Mouse (Mus musculus) heart, adult 2 months (tissue): ENCODE results near the gene Gng10. TPM values are rescaled to one million over a fixed set of nuclear protein-coding genes. Genes with fewer than 3 reads are reported as not detected.

Experiments used
- DNase-seq, 2 experiments: peaks; one replicate each; pipeline ENCODE4 v3.0.0; 2021
- H3K27ac ChIP-seq: fragments of 200-600 bp; 2 replicates; pipeline ENCODE4 v1.8.1; 2022
- H3K27me3 ChIP-seq: fragments of 200-500 bp; 2 replicates; pipeline ENCODE4 v1.6.1; 2012; ENCODE audit warnings: mild to moderate bottlenecking, low read length, inconsistent platforms, mixed read lengths; ENCODE audit not compliant: control insufficient read depth, insufficient read depth
- H3K36me3 ChIP-seq: fragments of 200-500 bp; 2 replicates; pipeline ENCODE4 v1.6.1; 2012; ENCODE audit warnings: low read length, inconsistent platforms; ENCODE audit not compliant: control insufficient read depth, insufficient read depth
- H3K4me1 ChIP-seq: fragments of 200-500 bp; 2 replicates; pipeline ENCODE4 v1.6.1; 2011; ENCODE audit warnings: low read length; ENCODE audit not compliant: control insufficient read depth, insufficient read depth
- H3K4me3 ChIP-seq: fragments of 200-600 bp; 2 replicates; pipeline ENCODE4 v1.8.1; 2022
- H3K79me2 ChIP-seq: fragments of 200-500 bp; replicated peaks from 2 replicates; pipeline ENCODE4 v1.6.1; 2012; ENCODE audit warnings: mild to moderate bottlenecking, inconsistent platforms, low read length, moderate library complexity, mixed read lengths; ENCODE audit not compliant: control insufficient read depth, insufficient read depth
- H3K9ac ChIP-seq: fragments of 200-500 bp; 2 replicates; pipeline ENCODE4 v1.6.1; 2012; ENCODE audit warnings: low read depth, mild to moderate bottlenecking, control low read depth, inconsistent platforms, low read length, mixed read lengths
- CTCF ChIP-seq: fragments of 200-600 bp; IDR thresholded peaks from 2 replicates; pipeline ENCODE4 v1.8.1; 2022; ENCODE audit warnings: antibody characterized with exemption, mild to moderate bottlenecking, moderate library complexity
- EP300 ChIP-seq: fragments of 200-500 bp; IDR thresholded peaks from 2 replicates; pipeline ENCODE4 v1.6.1; 2011; ENCODE audit warnings: low read depth, low read length, control low read depth; ENCODE audit not compliant: insufficient read depth
- POLR2A ChIP-seq: fragments of 200-500 bp; IDR thresholded peaks from 2 replicates; pipeline ENCODE4 v1.6.1; 2011; ENCODE audit warnings: mild to moderate bottlenecking, low read depth, low read length, control low read depth; ENCODE audit not compliant: insufficient read depth
- WGBS: fragments of 180-500 bp; shearing (Covaris S2); methylation state at CpG from one replicate; pipeline ENCODE4 v1.1.7; 2018; 5-methylcytosine and 5-hydroxymethylcytosine counted together
- intact Hi-C: fragments of 180-260 bp; cut with DNase I; formaldehyde crosslinking; loops from one replicate; pipeline ENCODE4 v1.15.1; 2025
- polyA plus RNA-seq: library from polyadenylated mRNA; depleted of rRNA; stranded (reverse); fragments of >200 nt; gene quantifications from 2 replicates; pipeline ENCODE4 v1.2.3, GENCODE M21; 2012
- total RNA-seq, 2 experiments: library from RNA; stranded (reverse); gene quantifications; 2 replicates each; pipeline ENCODE4 v1.2.3; 2021

Gng10 gene
- total and polyA plus RNA-seq, 3 experiments, result 10.4 to 13.6 (median 13.6) TPM

DNA sequence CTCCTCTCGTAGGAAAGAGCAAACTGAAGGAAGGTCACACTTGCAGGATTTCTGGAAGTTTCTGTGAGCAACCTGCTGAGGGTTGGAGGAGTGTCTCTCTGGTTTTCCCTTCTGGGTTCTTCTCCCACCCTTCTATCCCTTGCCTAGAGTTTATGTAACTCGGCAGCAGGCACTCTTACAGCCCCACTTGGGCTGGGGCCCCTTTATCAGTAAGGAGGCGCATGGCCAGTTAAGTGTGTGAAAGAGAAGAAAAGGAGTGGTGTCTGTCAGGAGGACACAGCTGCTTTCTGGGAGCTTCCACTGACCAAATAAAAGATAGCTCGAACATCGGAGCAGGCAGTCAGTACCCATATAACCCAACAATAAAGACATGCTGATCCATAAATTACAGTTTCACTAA is 42.7 kb upstream of the Gng10 start:
- Histone ChIP-seq H3K9ac (no peak overlapping the region), H3K4me3 (no peak overlapping the region), H3K4me1 (no peaks in the 10 kb centered on the region), H3K27ac (no peak overlapping the region), H3K27me3 (no peaks in the 10 kb centered on the region), H3K79me2 (no peaks in the 10 kb centered on the region), H3K36me3 (no peaks in the 10 kb centered on the region)
- TF ChIP-seq POLR2A, result no peak
- no peak for TF ChIP-seq EP300
- TF ChIP-seq CTCF, result no peak
- WGBS, result 56% methylated on average over 5 of the region's 5 CpGs
- DNase-seq, result no peak
- intact Hi-C loops, result no loop called here

DNA sequence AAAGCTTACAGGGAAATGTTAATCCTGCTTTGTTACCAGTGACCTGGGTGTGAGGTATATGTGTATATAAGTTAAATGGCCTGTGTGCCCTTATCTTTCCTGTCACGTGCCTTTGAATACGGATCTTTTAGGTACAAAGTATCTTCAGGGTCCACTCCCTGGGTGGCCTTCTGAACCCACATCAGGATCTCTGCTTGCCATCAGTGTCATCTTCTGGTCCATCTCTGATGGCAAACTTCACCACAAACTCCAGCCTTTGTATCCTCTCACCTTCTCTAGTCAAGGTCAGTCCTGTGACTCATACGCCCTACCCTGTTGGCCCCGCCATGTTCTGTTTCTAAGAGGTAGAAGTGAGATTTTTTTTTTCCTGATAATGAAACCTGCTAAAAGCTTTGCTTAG is 40.1 kb upstream of the Gng10 start, which contains the start of gene Dnajc25:
TSS of gene Dnajc25 (plus strand) at position 301 of the 400 bp plus-strand sequence.
- WGBS, result 79% methylated on average over 4 of the region's 4 CpGs
- intact Hi-C loops, result no loop called here
- Histone ChIP-seq H3K9ac (no peak within 1 kb of the TSS), H3K79me2 (no peaks in the 10 kb centered on the region), H3K27ac (no peak within 1 kb of the TSS), H3K36me3 (no peaks in the 10 kb centered on the region), H3K4me1 (no peaks in the 10 kb centered on the region), H3K4me3 (no peak within 1 kb of the TSS), H3K27me3 (no peaks in the 10 kb centered on the region)
- DNase-seq, result no peak
- TF ChIP-seq CTCF, result no peak
- no peak for TF ChIP-seq EP300
- no peak for TF ChIP-seq POLR2A

DNA sequence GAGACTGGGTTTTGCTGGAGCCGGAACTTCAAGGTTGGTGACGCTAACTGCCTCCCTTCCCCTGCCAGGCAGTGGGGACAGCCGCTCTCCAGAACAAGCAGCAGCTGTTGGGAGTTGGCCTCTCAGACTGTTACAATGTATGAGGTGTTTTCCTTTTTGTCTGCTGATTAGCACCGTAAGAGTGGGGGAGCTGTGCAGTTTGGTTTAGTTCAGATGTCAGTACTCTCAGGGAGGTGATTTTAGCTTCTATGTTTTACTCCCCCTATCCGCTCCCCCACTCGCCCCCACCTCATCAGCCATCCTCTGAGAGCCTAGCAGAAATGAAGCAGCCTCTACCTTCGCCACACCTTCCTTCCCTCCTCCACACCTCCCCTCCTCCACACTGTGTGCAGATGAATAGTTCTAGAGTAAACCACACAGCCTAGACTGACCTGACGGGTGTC is 39.6 kb upstream of the Gng10 start:
- no peaks in the 10 kb centered on the region for H3K27me3 ChIP-seq
- intact Hi-C loops, result no loop called here

DNA sequence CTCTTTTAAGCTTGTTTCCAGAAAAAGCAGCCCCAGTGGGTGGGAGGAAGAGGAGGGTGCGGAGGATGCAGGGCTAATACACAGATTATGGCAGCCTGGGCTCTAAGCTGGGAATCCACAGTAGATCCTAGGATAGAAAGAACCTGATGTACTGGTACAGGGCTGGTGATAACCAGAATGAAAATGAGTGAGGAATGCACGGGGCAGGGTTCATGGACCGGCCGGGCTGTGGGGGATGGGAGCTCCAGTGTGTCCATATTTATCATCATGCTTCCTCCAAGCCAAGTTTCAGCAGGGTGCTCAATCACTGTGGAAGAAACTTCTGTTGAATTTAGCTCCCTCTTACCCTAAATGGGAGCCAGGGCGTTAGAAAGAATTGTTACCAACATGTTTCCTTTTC is 37.8 kb upstream of the Gng10 start:
- Histone ChIP-seq H3K27ac (no peak overlapping the region), H3K4me3 (no peak overlapping the region), H3K4me1 (no peaks in the 10 kb centered on the region), H3K79me2 (no peaks in the 10 kb centered on the region), H3K27me3 (no peaks in the 10 kb centered on the region), H3K9ac (no peak overlapping the region), H3K36me3 (no peaks in the 10 kb centered on the region)
- no peak for DNase-seq
- TF ChIP-seq CTCF (no peak), EP300 (no peak), POLR2A (no peak)
- intact Hi-C loops, result no loop called here
- 54% methylated on average over 5 of the region's 5 CpGs for WGBS

More for the DNA sequence above, 39.6 kb upstream of the Gng10 start:
- Histone ChIP-seq H3K36me3 (no peaks in the 10 kb centered on the region), H3K27ac (no peak overlapping the region), H3K4me3 (no peak overlapping the region), H3K4me1 (no peaks in the 10 kb centered on the region), H3K79me2 (no peaks in the 10 kb centered on the region), H3K9ac (no peak overlapping the region)
- no peak for TF ChIP-seq CTCF
- WGBS, result 56% methylated on average over 8 of the region's 8 CpGs
- no peak for DNase-seq

DNA sequence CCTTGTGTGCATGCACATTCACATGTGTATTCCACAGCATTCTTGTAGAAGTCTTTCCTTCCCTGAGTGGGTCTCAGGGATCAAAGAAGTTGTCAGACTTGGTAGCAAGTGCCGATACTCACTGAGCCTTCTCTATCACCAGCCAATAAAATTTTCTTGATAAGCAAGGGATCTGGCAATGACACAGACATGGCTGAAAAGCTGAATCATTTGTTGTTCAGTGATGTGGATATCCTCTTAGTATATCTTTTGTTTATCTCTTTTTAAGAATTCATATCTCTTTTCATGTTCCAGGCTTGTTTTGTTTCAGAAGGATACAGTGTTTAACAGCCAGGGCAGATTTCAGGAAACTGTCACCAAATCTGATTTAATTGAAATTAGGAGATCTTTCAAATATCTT is 36.2 kb upstream of the Gng10 start:
- no peak for TF ChIP-seq EP300
- TF ChIP-seq CTCF, result no peak
- TF ChIP-seq POLR2A, result no peak
- H3K36me3 ChIP-seq, result no peaks in the 10 kb centered on the region
- H3K79me2 ChIP-seq, result no peaks in the 10 kb centered on the region
- intact Hi-C loops, result loop anchor here (1.0 kb wide), 1 partner anchor 13 kb away; no protein-coding TSS in a partner anchor
- H3K9ac ChIP-seq, result no peak overlapping the region
- 78% methylated on average over 1 of the region's 1 CpGs for WGBS
- H3K27ac ChIP-seq, result no peak overlapping the region
- no peak for DNase-seq
- H3K27me3 ChIP-seq, result no peaks in the 10 kb centered on the region
- H3K4me1 ChIP-seq, result no peaks in the 10 kb centered on the region
- no peak overlapping the region for H3K4me3 ChIP-seq

DNA sequence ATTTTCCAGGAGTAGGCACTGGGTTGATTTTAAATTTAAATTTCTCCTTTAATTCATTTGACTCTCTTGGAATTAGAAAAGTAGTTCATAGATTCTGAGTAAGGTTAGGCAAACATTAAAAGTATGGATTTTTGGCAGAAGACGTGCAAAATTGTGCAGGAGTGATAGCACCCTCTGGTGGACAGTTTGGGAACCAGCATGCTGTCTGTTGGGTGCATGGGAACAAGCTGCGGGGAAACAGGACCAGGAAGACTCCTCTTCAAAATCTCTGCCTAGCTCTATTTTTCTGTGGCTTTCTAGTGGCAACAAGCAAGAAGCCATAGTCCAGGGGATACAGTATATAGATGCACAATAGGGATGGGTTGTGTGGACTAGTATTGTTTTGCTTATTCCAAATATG is 35.2 kb upstream of the Gng10 start:
- peak; percentile 99 for TF ChIP-seq CTCF
- peak; percentile 69; the same call in 1 of the 2 replicates for TF ChIP-seq EP300
- no peak for TF ChIP-seq POLR2A
- H3K27ac ChIP-seq, result no peak overlapping the region
- peaks cover 2% of the 10 kb centered on the region; the same call in 1 of the 2 replicates for H3K36me3 ChIP-seq
- H3K79me2 ChIP-seq, result no peaks in the 10 kb centered on the region
- H3K4me1 ChIP-seq, result no peaks in the 10 kb centered on the region
- H3K4me3 ChIP-seq, result no peak overlapping the region
- intact Hi-C loops, result loop anchor here (1.0 to 10.0 kb wide), 4 partner anchors 14 to 1045 kb away; partner anchors contain the start of genes Ecpas, Ptbp3 and Txn1
- H3K9ac ChIP-seq, result no peak overlapping the region
- peak; percentile 71 to 73 for DNase-seq
- H3K27me3 ChIP-seq, result no peaks in the 10 kb centered on the region
- 3% methylated on average over 2 of the region's 2 CpGs for WGBS
